Mouse (Mus musculus) embryonic fibroblast, embryonic 13.5 days (primary cell): ENCODE measurements around the gene Tex45. TPM values are rescaled to one million over a fixed set of nuclear protein-coding genes. Genes with fewer than 3 reads are reported as not detected.

Experiments used
- H3K27ac ChIP-seq: 2 replicates; pipeline ENCODE4 v1.5.1; 2012; ENCODE audit warnings: low read length, control low read depth, inconsistent platforms; ENCODE audit not compliant: insufficient read depth
- H3K4me1 ChIP-seq: 2 replicates; pipeline ENCODE4 v1.6.1; 2011; ENCODE audit warnings: low read length; ENCODE audit not compliant: control insufficient read depth, insufficient read depth
- H3K4me3 ChIP-seq: 2 replicates; pipeline ENCODE4 v1.5.1; 2011; ENCODE audit warnings: mild to moderate bottlenecking, control low read depth, low read length; ENCODE audit not compliant: insufficient read depth
- CTCF ChIP-seq: IDR thresholded peaks from 2 replicates; pipeline ENCODE4 v1.5.1; 2011; ENCODE audit warnings: mild to moderate bottlenecking, control low read depth, low read length, moderate library complexity, borderline replicate concordance; ENCODE audit not compliant: insufficient read depth
- POLR2A ChIP-seq: IDR thresholded peaks from 2 replicates; pipeline ENCODE4 v1.6.1; 2011; ENCODE audit warnings: low read depth, mild to moderate bottlenecking, control low read depth, low read length, moderate library complexity
- polyA plus RNA-seq: library from polyadenylated mRNA; stranded (reverse); fragments of >200 nt; gene quantifications from 2 replicates; pipeline ENCODE4 v1.2.4, GENCODE M21; 2011; ENCODE audit warnings: low read depth; ENCODE audit not compliant: missing spikeins, insufficient read length

The Tex45 gene
- polyA plus RNA-seq, 1 experiment, result not detected

- TF ChIP-seq CTCF (no peak), POLR2A (no peak)
- H3K4me1 ChIP-seq, result no peaks in the 10 kb centered on the region
- no peak overlapping the region for H3K27ac ChIP-seq
- no peak overlapping the region for H3K4me3 ChIP-seq
Observed at GRCm38 (mm10) chr8:3483546-3483945, 12.9 kb downstream of the Tex45 start.

GRCm38 (mm10) chr8:3485192-3485591, 14.5 kb downstream of the Tex45 start:
- H3K4me3 ChIP-seq, result no peak overlapping the region
- no peak for TF ChIP-seq CTCF
- no peak for TF ChIP-seq POLR2A

DNA sequence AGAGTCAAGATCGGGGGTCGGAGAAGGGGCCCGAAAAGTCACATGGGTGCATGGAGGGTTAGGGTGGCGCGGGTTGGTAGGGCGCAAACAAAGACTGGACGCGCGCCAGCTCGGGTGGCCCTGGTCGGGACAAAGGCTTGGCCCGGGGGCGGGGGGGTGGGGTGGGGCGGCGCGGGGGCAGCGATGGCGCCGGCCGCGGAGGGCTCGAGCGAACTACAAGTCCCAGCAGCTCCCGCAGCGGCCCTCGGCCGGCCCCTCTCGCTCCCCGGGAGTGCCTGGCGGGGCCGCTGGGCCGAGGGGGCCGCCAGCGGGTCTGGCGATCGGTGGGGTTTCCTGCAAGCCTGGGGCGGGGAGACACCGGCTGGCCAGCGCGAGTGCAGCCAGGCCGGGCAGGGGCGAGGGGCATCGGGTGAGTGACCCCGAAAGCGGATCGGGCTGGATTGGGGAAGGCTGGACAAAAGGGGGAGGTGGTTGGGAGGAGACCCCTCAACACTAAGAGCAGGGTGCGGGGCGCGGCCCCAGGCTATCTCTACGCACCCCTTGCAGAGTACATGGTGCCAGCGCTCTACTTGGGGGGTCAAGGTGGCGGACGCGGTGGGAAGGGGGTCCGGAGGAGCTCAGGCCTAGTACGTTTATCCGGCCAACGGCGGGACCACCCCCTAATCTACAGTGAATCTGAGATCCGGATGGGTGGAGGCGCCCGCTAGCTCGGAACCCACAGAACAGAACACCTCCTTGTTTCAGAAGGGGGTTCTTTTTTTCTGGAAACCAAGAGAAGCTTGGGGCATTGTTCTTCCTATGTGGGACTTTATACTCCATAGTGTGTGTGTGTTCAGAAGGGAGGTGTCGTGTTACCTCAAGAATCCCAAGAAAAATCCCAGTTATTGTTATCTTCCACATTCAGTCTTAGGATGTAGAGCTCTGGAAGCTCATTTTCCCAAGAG, 22.5 kb downstream of the Tex45 start, which contains the start of gene Zfp358:
Zfp358 (plus strand) TSS at position 238 of the 944 bp plus-strand sequence.
- no peaks in the 10 kb centered on the region for H3K4me1 ChIP-seq
- H3K27ac ChIP-seq, result peak within 1 kb of the TSS; percentile 49
- peak within 1 kb of the TSS; percentile 96 for H3K4me3 ChIP-seq
- TF ChIP-seq CTCF, result no peak
- TF ChIP-seq POLR2A, result peak; percentile 68

More at GRCm38 (mm10) chr8:3485192-3485591, 14.5 kb downstream of the Tex45 start:
- H3K27ac ChIP-seq, result no peak overlapping the region
- H3K4me1 ChIP-seq, result no peaks in the 10 kb centered on the region

- TF ChIP-seq CTCF, result no peak
- no peak overlapping the region for H3K27ac ChIP-seq
- no peaks in the 10 kb centered on the region for H3K4me1 ChIP-seq
- H3K4me3 ChIP-seq, result peak overlapping the region; percentile 96
Observed at GRCm38 (mm10) chr8:3493845-3494208, 23.2 kb downstream of the Tex45 start.

- Histone ChIP-seq H3K4me3 (no peak overlapping the region), H3K27ac (no peak overlapping the region), H3K4me1 (no peaks in the 10 kb centered on the region)
- TF ChIP-seq CTCF (no peak), POLR2A (no peak)
Observed at GRCm38 (mm10) chr8:3495578-3496427, 25.1 kb downstream of the Tex45 start.

GRCm38 (mm10) chr8:3496428-3496748, 25.7 kb downstream of the Tex45 start:
- Histone ChIP-seq H3K4me1 (peaks cover 2% of the 10 kb centered on the region; the same call in 1 of the 2 replicates), H3K4me3 (no peak overlapping the region), H3K27ac (no peak overlapping the region)
- TF ChIP-seq CTCF (no peak), POLR2A (no peak)

- Histone ChIP-seq H3K4me1 (peaks cover 7% of the 10 kb centered on the region), H3K27ac (no peak overlapping the region), H3K4me3 (no peak overlapping the region)
- peak; percentile 56 for TF ChIP-seq POLR2A
- no peak for TF ChIP-seq CTCF
Observed at GRCm38 (mm10) chr8:3498583-3498982, 27.9 kb downstream of the Tex45 start.

- H3K4me3 ChIP-seq, result peak overlapping the region; percentile 72
- H3K4me1 ChIP-seq, result peaks cover 7% of the 10 kb centered on the region
- TF ChIP-seq POLR2A, result no peak
- H3K27ac ChIP-seq, result peak overlapping the region; percentile 82
Observed at GRCm38 (mm10) chr8:3499751-3500150, 29.1 kb downstream of the Tex45 start.

DNA sequence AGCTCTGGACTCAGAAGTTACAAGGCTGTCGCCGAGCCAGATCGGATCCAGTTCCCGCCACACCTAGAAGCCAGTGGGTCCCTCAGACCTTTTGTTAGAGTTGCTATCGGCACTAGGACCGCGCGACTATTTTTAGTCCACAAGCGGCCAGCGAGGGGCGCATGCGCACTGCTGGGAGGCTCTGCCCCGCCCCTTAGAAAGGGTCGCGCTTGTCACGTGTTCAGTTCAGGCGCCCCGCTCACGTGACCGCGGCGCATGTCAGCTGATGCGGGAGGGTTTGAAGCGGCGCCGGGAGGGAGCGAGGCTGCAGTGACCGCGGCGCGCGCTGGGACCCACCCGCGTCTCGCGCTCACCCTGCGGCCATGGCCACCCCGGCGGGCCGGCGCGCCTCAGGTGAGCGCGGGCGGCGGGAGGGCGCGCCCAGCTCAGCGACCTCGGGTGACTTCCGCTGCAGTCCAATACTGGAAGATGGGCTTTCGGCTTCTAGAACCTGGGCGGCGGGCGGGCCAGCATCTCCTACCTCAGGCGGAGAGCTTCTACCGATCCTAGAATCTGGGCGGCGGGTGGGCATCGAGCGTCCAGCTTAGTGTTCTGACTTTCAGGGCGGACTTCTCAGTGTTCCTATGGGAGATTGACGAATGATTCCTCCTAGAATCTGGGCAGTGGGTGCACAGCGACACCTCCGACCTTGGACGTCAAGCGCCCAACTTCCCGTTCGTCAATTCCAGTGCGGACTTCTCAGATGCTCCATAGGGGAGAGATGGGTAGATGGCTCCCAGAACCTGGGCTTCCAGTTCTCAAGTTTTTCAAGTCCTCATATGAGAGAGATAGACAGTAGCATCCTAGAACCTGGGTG, 29.8 kb downstream of the Tex45 start, which contains the start of gene Mcoln1:
Mcoln1 (plus strand) TSS at position 223 of the 856 bp plus-strand sequence.
- Histone ChIP-seq H3K4me1 (peaks cover 7% of the 10 kb centered on the region), H3K27ac (peak within 1 kb of the TSS; percentile 82), H3K4me3 (peak within 1 kb of the TSS; percentile 80)
- TF ChIP-seq POLR2A (peak; percentile 90), CTCF (peak; percentile 24; the same call in 1 of the 2 replicates)
